Mouse (Mus musculus) MEL (cell line): Measurements from ENCODE around the gene 1700013F07Rik. TPM values are rescaled to one million over a fixed set of nuclear protein-coding genes. Genes with fewer than 3 reads are reported as not detected.

ENCODE experiments used
- DNase-seq: peaks from one replicate; pipeline ENCODE4 v3.0.0; 2011; ENCODE audit warnings: low read depth, low spot score
- H3K27ac ChIP-seq: 2 replicates; pipeline ENCODE4 v1.5.1; 2012; ENCODE audit warnings: low read depth, mild to moderate bottlenecking, control low read depth, low read length, moderate library complexity; ENCODE audit not compliant: control insufficient read depth
- H3K27me3 ChIP-seq, 2 experiments: fragments of 150-350 bp in 1 of 2; sonication (generic) in 1 of 2; 2 replicates each; pipeline ENCODE4 v1.6.1; 2012; ENCODE audit warnings: low read length in 2 of 2, mild to moderate bottlenecking in 2 of 2, improper control_type of control experiment in 1 of 2, moderate library complexity in 1 of 2; ENCODE audit not compliant: insufficient read depth in 2 of 2, control insufficient read depth in 1 of 2
- H3K36me3 ChIP-seq, 2 experiments: 2 replicates each; pipeline ENCODE4 v1.6.1; 2012 to 2014; ENCODE audit warnings: low read length in 2 of 2, improper control_type of control experiment in 1 of 2, inconsistent platforms in 1 of 2, mild to moderate bottlenecking in 1 of 2; ENCODE audit not compliant: insufficient read depth in 2 of 2, control insufficient read depth in 1 of 2
- H3K4me1 ChIP-seq, 2 experiments: fragments of 150-350 bp in 1 of 2; sonication (generic) in 1 of 2; 2 replicates each; pipeline ENCODE4 v1.6.1; 2012; ENCODE audit warnings: low read length in 2 of 2, improper control_type of control experiment in 1 of 2, mild to moderate bottlenecking in 1 of 2; ENCODE audit not compliant: insufficient read depth in 2 of 2, control insufficient read depth in 1 of 2
- H3K4me3 ChIP-seq, 2 experiments: fragments of 150-350 bp in 1 of 2; sonication (generic) in 1 of 2; 2 replicates each; pipeline ENCODE4 v1.5.1; 2012; ENCODE audit warnings: low read depth in 2 of 2, low read length in 2 of 2, mild to moderate bottlenecking in 2 of 2, moderate library complexity in 2 of 2, control low read depth in 1 of 2, improper control_type of control experiment in 1 of 2; ENCODE audit not compliant: control insufficient read depth in 1 of 2, insufficient read depth in 1 of 2
- H3K79me2 ChIP-seq: 2 replicates; pipeline ENCODE4 v1.6.1; 2012; ENCODE audit warnings: mild to moderate bottlenecking, low read length, moderate library complexity; ENCODE audit not compliant: control insufficient read depth, poor library complexity, insufficient read depth
- H3K9ac ChIP-seq: 2 replicates; pipeline ENCODE4 v1.6.1; 2012; ENCODE audit warnings: low read depth, mild to moderate bottlenecking, control low read depth, low read length, moderate library complexity; ENCODE audit not compliant: control insufficient read depth, poor library complexity, severe bottlenecking
- H3K9me3 ChIP-seq: fragments of 150-350 bp; sonication (generic); replicated peaks from 2 replicates; pipeline ENCODE4 v1.6.1; 2012; ENCODE audit warnings: mild to moderate bottlenecking, low read length, improper control_type of control experiment, moderate library complexity; ENCODE audit not compliant: insufficient read depth
- CHD1 ChIP-seq: IDR thresholded peaks from 2 replicates; pipeline ENCODE4 v1.6.1; 2012; ENCODE audit warnings: low read depth, mild to moderate bottlenecking, inconsistent platforms, low read length, improper control_type of control experiment
- E2F4 ChIP-seq: IDR thresholded peaks from 2 replicates; pipeline ENCODE4 v1.6.1; 2011; ENCODE audit warnings: low read depth, low read length, improper control_type of control experiment, borderline replicate concordance
- GABPA ChIP-seq: IDR thresholded peaks from 2 replicates; pipeline ENCODE4 v1.6.1; 2012; ENCODE audit warnings: low read depth, mild to moderate bottlenecking, inconsistent platforms, low read length, improper control_type of control experiment, moderate library complexity
- HCFC1 ChIP-seq: IDR thresholded peaks from 2 replicates; pipeline ENCODE4 v1.6.1; 2012; ENCODE audit warnings: low read depth, mild to moderate bottlenecking, inconsistent platforms, low read length, improper control_type of control experiment, moderate library complexity
- JUND ChIP-seq: IDR thresholded peaks from 2 replicates; pipeline ENCODE4 v1.6.1; 2011; ENCODE audit warnings: low read depth, mild to moderate bottlenecking, improper control_type of control experiment, low read length
- KAT2A ChIP-seq: conservative IDR thresholded peaks from 2 replicates; pipeline ENCODE4 v1.6.1; 2012; ENCODE audit warnings: low read depth, low read length, improper control_type of control experiment, inconsistent platforms
- MYB ChIP-seq: IDR thresholded peaks from 2 replicates; pipeline ENCODE4 v1.6.1; 2011; ENCODE audit warnings: mild to moderate bottlenecking, low read depth, low read length, improper control_type of control experiment
- MYC ChIP-seq: IDR thresholded peaks from 2 replicates; pipeline ENCODE4 v1.6.1; 2011; ENCODE audit warnings: low read depth, mild to moderate bottlenecking, low read length, improper control_type of control experiment, moderate library complexity
- NRF1 ChIP-seq: IDR thresholded peaks from 2 replicates; pipeline ENCODE4 v1.6.1; 2014; ENCODE audit warnings: low read depth, mild to moderate bottlenecking, inconsistent platforms, low read length, improper control_type of control experiment, moderate library complexity; ENCODE audit not compliant: poor library complexity, insufficient read depth, severe bottlenecking
- POLR2A ChIP-seq, 2 experiments: IDR thresholded peaks; 2 replicates each; pipeline ENCODE4 v1.6.1; 2011 to 2012; ENCODE audit warnings: low read length in 2 of 2, mild to moderate bottlenecking in 2 of 2, control low read depth in 1 of 2, improper control_type of control experiment in 1 of 2, low read depth in 1 of 2, moderate library complexity in 1 of 2; ENCODE audit not compliant: control insufficient read depth in 1 of 2, insufficient read depth in 1 of 2, poor library complexity in 1 of 2
- POLR2AphosphoS2 ChIP-seq: IDR thresholded peaks from 2 replicates; pipeline ENCODE4 v1.6.1; 2011; ENCODE audit warnings: low read length, improper control_type of control experiment
- TBP ChIP-seq: IDR thresholded peaks from 2 replicates; pipeline ENCODE4 v1.8.0; 2011; ENCODE audit warnings: low read depth, low read length, improper control_type of control experiment
- TCF12 ChIP-seq: IDR thresholded peaks from 2 replicates; pipeline ENCODE4 v1.6.1; 2014; ENCODE audit warnings: low read depth, mild to moderate bottlenecking, inconsistent platforms, low read length, improper control_type of control experiment, moderate library complexity
- UBTF ChIP-seq: IDR thresholded peaks from 2 replicates; pipeline ENCODE4 v1.6.1; 2012; ENCODE audit warnings: low read depth, mild to moderate bottlenecking, inconsistent platforms, low read length, improper control_type of control experiment, moderate library complexity, borderline replicate concordance; ENCODE audit not compliant: insufficient read depth
- USF1 ChIP-seq: IDR thresholded peaks from 2 replicates; pipeline ENCODE4 v1.6.1; 2014; ENCODE audit warnings: low read depth, mild to moderate bottlenecking, inconsistent platforms, low read length, improper control_type of control experiment, moderate library complexity
- ZNF384 ChIP-seq: IDR thresholded peaks from 2 replicates; pipeline ENCODE4 v1.6.1; 2012; ENCODE audit warnings: low read depth, mild to moderate bottlenecking, inconsistent platforms, low read length, improper control_type of control experiment
- polyA plus RNA-seq, 2 experiments: library from polyadenylated mRNA; stranded (reverse) in 1 of 2; unstranded in 1 of 2; fragments of >175 nt in 1 of 2; fragments of >200 nt in 1 of 2; gene quantifications; 2 replicates each; pipeline versions ENCODE4 v1.2.1 to v1.2.4; 2012; ENCODE audit warnings: low replicate concordance in 2 of 2, low read depth in 1 of 2; ENCODE audit not compliant: insufficient read length in 2 of 2, insufficient read depth in 1 of 2, missing spikeins in 1 of 2
- total RNA-seq: library from RNA; depleted of rRNA; stranded (reverse); fragments of 300-350 nt; gene quantifications from 2 replicates; pipeline ENCODE4 v1.2.3, GENCODE M21; 2012

1700013F07Rik gene
- total and polyA plus RNA-seq, 3 experiments, result 0.17 TPM; not detected in 2

DNA sequence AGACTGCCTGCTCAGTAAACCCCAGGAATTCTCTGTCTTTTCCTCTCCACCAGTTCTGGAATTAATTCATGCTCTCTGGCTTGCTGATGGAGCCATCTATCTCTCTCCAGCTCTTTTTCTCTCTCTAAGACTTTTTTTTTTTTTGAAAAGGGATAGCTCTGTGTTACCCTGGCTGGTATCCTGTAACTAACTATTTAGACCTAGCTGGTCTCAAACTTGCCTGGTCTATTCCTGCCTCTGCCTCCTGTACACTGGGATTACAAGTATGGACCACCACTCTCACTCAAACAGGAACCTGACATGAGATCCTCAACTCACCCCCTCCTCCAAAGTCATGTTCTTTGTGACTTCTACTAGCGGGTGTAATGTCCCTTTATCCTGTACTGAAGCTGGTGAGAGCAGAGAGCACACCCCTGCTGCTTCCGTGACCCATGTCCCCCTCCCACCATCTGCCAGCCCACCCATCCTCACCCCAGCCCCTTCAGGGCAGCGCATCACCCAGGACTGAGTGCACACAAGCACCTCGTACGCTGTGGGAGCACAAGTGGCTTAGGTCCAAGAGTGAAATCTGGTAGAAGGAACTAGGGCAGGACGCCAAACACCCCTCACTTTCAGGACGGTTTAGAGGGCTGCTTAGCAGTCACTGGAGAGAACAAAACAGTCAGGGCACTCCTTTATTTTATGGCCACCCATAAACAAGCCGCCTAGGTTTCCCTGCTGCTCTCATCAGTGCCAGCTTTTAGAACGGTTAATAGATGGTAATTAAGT, 23.1 kb upstream of the 1700013F07Rik start:
- Histone ChIP-seq H3K9me3 (no peaks in the 10 kb centered on the region), H3K4me3 (no peak overlapping the region), H3K27ac (no peak overlapping the region), H3K4me1 (no peaks in the 10 kb centered on the region), H3K36me3 (no peaks in the 10 kb centered on the region), H3K79me2 (no peaks in the 10 kb centered on the region), H3K27me3 (peaks cover 10 to 18% of the 10 kb centered on the region in 2 experiments), H3K9ac (no peak overlapping the region)
- no peak for DNase-seq
- TF ChIP-seq CHD1 (no peak), NRF1 (no peak), TCF12 (no peak), HCFC1 (no peak), GABPA (no peak), MYC (no peak), TBP (no peak)

DNA sequence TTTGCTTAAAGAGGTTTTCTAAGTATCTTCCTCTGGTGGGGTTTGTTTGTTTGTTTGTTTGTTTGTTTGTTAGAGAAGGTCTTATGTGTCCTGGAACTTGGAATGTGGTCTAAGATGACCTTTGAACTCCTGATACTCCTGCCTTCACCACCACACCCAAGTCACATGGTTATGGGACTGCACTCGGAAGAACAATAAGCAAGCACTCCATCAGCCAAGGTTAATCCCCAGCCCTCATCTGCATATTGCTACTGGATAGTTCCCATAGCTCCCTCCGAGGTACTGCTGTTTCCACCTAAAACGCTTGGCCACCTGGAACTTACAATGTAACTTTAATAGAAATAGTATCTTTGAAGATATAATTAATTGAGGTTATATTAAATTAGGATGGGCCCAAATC, 20.5 kb upstream of the 1700013F07Rik start:
- H3K36me3 ChIP-seq, result no peaks in the 10 kb centered on the region
- no peak overlapping the region for H3K27ac ChIP-seq
- H3K4me3 ChIP-seq, result no peak overlapping the region
- peaks cover 7 to 15% of the 10 kb centered on the region in 2 experiments for H3K27me3 ChIP-seq
- no peaks in the 10 kb centered on the region for H3K9me3 ChIP-seq
- H3K4me1 ChIP-seq, result no peaks in the 10 kb centered on the region
- DNase-seq, result no peak
- H3K9ac ChIP-seq, result no peak overlapping the region
- no peaks in the 10 kb centered on the region for H3K79me2 ChIP-seq
- TF ChIP-seq USF1 (no peak), POLR2AphosphoS2 (no peak), JUND (no peak), UBTF (no peak), GABPA (no peak), E2F4 (no peak), MYB (no peak), KAT2A (no peak), POLR2A (IDR thresholded peaks at IDR 0.05; ENCODE audit: control insufficient read depth in 1 of 2, insufficient read depth in 1 of 2, low read depth in 1 of 2, low read length in 2 of 2, poor library complexity in 1 of 2) (no peak)

DNA sequence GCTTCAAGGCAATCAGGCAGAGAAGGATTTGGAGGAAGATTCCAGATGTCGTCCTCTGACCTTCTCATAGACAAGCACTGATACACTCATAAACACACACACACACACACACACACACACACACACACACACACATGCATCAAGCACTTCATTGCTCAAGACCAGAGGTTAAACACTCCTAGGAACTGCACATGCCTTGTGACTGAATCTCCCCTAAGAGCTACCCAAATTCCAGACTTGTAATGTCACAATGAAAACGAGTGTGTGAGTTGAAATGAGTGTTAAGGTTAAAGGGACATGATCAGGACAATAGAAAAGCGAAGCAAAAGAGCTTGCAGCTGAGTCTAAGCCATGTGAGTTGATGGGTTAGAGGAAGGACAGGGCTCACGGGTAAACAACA, 15.7 kb upstream of the 1700013F07Rik start:
- Histone ChIP-seq H3K36me3 (no peaks in the 10 kb centered on the region), H3K9me3 (no peaks in the 10 kb centered on the region), H3K79me2 (no peaks in the 10 kb centered on the region), H3K4me1 (no peaks in the 10 kb centered on the region), H3K4me3 (no peak overlapping the region), H3K27ac (no peak overlapping the region), H3K9ac (no peak overlapping the region), H3K27me3 (peaks cover 6 to 7% of the 10 kb centered on the region in 2 experiments; a peak in 3 of 4 replicates)
- no peak for TF ChIP-seq ZNF384
- no peak for DNase-seq
